Mouse (Mus musculus) heart, adult 2 months (tissue): ENCODE results near the gene Gm37240.

Experiments used
- CTCF ChIP-seq: fragments of 200-600 bp; IDR thresholded peaks from 2 replicates; pipeline ENCODE4 v1.8.1; 2022; ENCODE audit warnings: antibody characterized with exemption, mild to moderate bottlenecking, moderate library complexity
- POLR2A ChIP-seq: fragments of 200-500 bp; IDR thresholded peaks from 2 replicates; pipeline ENCODE4 v1.6.1; 2011; ENCODE audit warnings: mild to moderate bottlenecking, low read depth, low read length, control low read depth; ENCODE audit not compliant: insufficient read depth

- no peak for TF ChIP-seq CTCF
- no peak for TF ChIP-seq POLR2A
These were observed 46.3 kb upstream of the Gm37240 start for GRCm38 (mm10) chr3:85933586-85933985.
